Mouse (Mus musculus): ENCODE data around the gene Olfr784. TPM values are rescaled to one million over a fixed set of nuclear protein-coding genes. Genes with fewer than 3 reads are reported as not detected.

Gene Olfr784
- polyA plus RNA-seq (2021; fragmentation: Nextera tagmentation) = 0.04 and 0.06 TPM in 2 replicates
- long read RNA-seq, experiment 1 = 0 reads
- long read RNA-seq, experiment 2 = 0 reads

GRCm38 (mm10) chr10:129383783-129384182, at the start of gene Olfr784:
Olfr784 (plus strand) TSS chr10:129384083.

DNA sequence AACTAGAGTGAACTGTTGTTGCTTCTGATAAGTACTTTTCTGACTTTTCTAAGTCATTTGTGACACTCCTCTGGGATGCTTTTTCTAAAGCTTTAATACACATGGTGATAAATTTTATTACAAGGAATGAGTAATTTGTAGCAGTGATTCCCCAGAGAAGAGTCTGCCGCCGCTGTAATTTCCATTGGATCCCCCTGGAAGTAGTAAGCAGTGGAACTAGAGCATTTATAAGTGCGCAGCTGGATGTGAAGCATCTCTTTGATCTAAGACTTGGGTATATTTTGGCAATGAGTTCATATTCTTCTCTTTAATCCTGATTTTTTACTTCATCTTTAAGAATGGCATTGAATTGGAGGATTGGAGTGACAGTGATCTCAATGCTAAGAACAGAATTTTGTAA, 35.3 kb upstream of the Olfr784 start, which contains the start of gene Olfr782:
Gene Olfr782, plus strand, starts transcription at position 301 of the 400 bp plus-strand sequence.

GRCm38 (mm10) chr10:129405126-129405525, 21.2 kb downstream of the Olfr784 start, which contains the start of gene Olfr785:
Olfr785 (plus strand) TSS chr10:129405426.

DNA sequence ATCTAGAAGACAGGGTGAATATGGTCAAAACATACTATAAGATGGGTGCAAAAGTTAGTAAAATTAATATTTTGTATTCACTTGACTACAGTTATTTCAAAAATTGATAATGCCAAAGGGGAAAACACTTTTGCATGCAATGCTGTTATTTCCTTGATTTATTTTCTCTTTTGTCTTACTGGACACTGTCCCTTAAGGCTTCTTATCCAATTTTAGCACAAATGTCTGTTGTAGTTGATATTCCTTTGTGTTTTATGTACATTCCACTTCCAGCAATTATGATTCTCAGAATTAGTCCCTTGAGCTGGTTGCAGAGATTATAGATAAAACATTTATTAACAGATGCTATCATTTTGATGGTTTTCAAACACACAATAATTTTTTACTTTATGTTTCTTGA, 43.1 kb downstream of the Olfr784 start, which contains the start of gene Olfr786:
Gene Olfr786, plus strand, starts transcription at position 301 of the 400 bp plus-strand sequence.

Other genes starting within 250 kb of the Olfr784 start
- not detected in 2 replicates for gene Olfr770, start 245.1 kb upstream of the Olfr784 start, polyA plus RNA-seq (2021; fragmentation: Nextera tagmentation)
- gene Olfr771, start 219.3 kb upstream of the Olfr784 start, polyA plus RNA-seq (2021; fragmentation: Nextera tagmentation) = not detected in 2 replicates
- not detected in 2 replicates for gene Olfr772, start 206.2 kb upstream of the Olfr784 start, polyA plus RNA-seq (2021; fragmentation: Nextera tagmentation)
- not detected in 2 replicates for gene Olfr773, start 196.7 kb upstream of the Olfr784 start, polyA plus RNA-seq (2021; fragmentation: Nextera tagmentation)
- gene Olfr774, start 147.9 kb upstream of the Olfr784 start, polyA plus RNA-seq (2021; fragmentation: Nextera tagmentation) = not detected in 2 replicates
- not detected in 2 replicates for gene Olfr775, start 135.7 kb upstream of the Olfr784 start, polyA plus RNA-seq (2021; fragmentation: Nextera tagmentation)
- not detected in 2 replicates for gene Olfr776, start 125.0 kb upstream of the Olfr784 start, polyA plus RNA-seq (2021; fragmentation: Nextera tagmentation)
- gene Olfr777, start 112.6 kb upstream of the Olfr784 start, polyA plus RNA-seq (2021; fragmentation: Nextera tagmentation) = not detected in 2 replicates
- gene Olfr780, start 66.0 kb upstream of the Olfr784 start, polyA plus RNA-seq (2021; fragmentation: Nextera tagmentation) = not detected in 2 replicates
- gene Olfr781, start 55.2 kb upstream of the Olfr784 start, polyA plus RNA-seq (2021; fragmentation: Nextera tagmentation) = not detected in 2 replicates
- not detected in 2 replicates for gene Olfr782, start 35.2 kb upstream of the Olfr784 start, polyA plus RNA-seq (2021; fragmentation: Nextera tagmentation)
- not detected in 2 replicates for gene Olfr785, start 21.3 kb downstream of the Olfr784 start, polyA plus RNA-seq (2021; fragmentation: Nextera tagmentation)
- not detected in 2 replicates for gene Olfr786, start 43.2 kb downstream of the Olfr784 start, polyA plus RNA-seq (2021; fragmentation: Nextera tagmentation)
- gene Olfr787, start 77.8 kb downstream of the Olfr784 start, polyA plus RNA-seq (2021; fragmentation: Nextera tagmentation) = not detected in 2 replicates
- not detected in 2 replicates for gene Olfr788, start 86.9 kb downstream of the Olfr784 start, polyA plus RNA-seq (2021; fragmentation: Nextera tagmentation)
- gene Olfr789, start 100.7 kb downstream of the Olfr784 start, polyA plus RNA-seq (2021; fragmentation: Nextera tagmentation) = not detected in 2 replicates
- not detected in 2 replicates for gene Olfr790, start 114.4 kb downstream of the Olfr784 start, polyA plus RNA-seq (2021; fragmentation: Nextera tagmentation)
- gene Olfr791, start 137.7 kb downstream of the Olfr784 start, polyA plus RNA-seq (2021; fragmentation: Nextera tagmentation) = not detected in 2 replicates
- gene Olfr792, start 155.1 kb downstream of the Olfr784 start, polyA plus RNA-seq (2021; fragmentation: Nextera tagmentation) = not detected in 2 replicates
- gene Olfr794, start 183.6 kb downstream of the Olfr784 start, polyA plus RNA-seq (2021; fragmentation: Nextera tagmentation) = not detected in 2 replicates
- not detected in 2 replicates for gene Olfr796, start 228.5 kb downstream of the Olfr784 start, polyA plus RNA-seq (2021; fragmentation: Nextera tagmentation)
- not detected in 2 replicates for gene Olfr798, start 243.9 kb downstream of the Olfr784 start, polyA plus RNA-seq (2021; fragmentation: Nextera tagmentation)